Mouse (Mus musculus): Measurements from ENCODE around the gene Arfgap1.

The Arfgap1 gene

DNA sequence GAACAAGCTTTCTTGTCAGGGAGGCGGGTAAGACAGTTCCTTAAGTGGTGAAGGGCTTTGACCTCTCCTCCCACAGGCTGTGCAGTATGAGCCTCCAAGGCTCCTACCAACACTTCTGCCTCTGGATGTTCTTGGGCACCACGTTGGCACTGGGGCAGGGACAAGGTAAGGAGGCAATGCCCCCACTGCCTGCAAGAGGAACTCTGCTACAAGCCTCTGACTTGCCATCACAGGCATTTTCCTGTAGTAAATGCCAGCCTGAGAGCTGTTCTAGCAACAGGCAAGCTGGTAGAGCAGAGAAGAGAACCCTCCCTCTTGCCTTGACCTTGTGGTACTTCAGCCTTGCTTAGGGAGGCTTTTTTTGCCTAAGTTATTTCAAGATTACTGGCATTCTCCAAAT lies 19.4 kb downstream of the Arfgap1 start, which contains the start of gene Col20a1:
Gene Col20a1, plus strand, starts transcription at position 87 of the 400 bp plus-strand sequence.
- no peak for DNase-seq (ENCODE audit: low read depth)

DNA sequence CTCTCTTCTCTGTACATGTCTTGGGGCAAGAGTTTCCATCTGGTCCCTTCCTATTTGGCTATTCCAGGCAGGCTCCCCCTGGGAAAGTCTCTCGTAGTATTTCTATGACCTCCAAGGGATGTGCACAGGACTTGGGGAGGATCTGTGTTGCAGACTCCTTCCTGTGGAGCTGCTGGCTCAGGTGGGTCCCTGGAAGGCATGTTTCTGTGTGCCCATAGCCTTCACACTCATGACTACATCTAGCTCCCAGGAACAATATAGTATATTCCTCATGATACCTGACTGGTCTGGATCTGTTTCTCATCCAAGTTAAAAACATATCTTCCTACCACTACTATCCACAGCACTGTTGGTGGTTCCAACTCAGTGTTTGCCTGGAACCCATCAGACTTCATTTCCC lies 20.0 kb downstream of the Arfgap1 start:
- no peak for DNase-seq (ENCODE audit: low read depth)

DNA sequence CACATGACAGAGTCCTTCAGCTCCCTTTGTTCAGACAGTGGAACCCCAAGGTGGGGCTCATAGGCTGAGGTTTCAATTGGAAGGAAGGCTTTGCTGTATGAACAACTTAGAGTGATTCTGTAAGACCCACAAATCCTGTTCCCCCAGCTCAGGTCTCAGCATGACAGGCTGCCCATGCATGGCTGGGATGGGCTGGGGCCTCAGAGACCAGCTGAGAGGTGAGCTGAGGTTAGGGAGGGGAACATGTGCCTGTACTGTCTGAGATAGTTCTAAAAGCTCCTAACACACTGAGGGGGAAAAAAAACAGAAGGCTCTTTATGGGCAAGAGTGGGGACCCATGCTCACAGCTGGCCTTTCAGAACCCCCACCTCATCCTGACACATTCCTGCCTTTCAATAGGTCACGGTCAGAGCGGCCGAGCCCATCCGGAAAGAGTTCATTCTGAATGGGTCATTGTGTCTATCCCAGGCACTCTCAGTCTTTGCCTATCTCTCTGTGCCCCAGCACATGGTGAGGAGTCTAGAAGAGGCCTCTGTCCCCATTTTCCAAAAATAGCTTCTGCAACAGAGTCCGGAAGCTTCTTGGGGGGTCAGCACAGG lies 20.5 kb downstream of the Arfgap1 start:
- DNase-seq (ENCODE audit: low read depth), result no peak

GRCm38 (mm10) chr2:180988347-180988913 lies 21.4 kb downstream of the Arfgap1 start:
- no peak for DNase-seq (ENCODE audit: low read depth)

DNA sequence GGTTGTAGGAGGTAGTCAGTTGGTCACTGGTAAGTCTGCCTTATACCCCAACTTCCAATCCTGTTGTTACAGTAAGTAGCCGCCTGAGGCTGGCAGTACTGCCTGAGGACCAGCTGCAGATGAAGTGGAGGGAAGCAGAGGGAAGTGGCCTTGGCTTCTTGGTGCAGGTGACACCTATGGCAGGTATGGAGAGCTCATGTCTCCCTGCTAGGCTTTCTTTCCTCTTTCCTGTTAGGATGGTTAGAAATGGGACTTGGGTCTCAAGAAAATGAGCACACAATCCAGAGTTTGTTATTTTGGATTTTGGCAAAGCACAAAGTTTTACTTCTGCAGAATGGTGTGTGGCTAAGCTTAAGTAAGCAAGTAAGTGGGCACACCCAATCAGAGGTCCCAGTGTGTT lies 21.9 kb downstream of the Arfgap1 start:
- no peak for DNase-seq (ENCODE audit: low read depth)

- DNase-seq (ENCODE audit: low read depth), result no peak
Measured at GRCm38 (mm10) chr2:180990347-180990746, 23.3 kb downstream of the Arfgap1 start.

DNA sequence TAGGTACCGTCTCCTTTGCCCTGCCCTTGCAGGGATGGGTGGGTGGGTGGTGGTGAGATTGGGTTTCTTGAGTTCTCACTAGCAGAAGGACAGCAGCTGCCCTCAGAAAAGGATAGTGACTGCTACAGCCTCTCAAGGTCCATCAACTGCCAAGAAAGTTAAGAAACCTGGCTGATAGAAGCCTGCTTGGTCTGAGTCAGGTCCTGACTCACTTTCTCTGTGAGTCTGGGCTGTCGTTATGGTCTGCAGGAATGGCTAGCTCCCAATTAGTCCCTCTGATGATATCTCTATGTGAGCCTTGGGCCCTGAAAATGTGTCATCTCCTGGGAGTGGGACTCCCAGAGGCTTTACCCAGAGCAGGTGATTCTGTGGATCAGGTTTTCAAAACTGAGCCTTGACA lies 27.3 kb downstream of the Arfgap1 start:
- no peak for DNase-seq (ENCODE audit: low read depth)

GRCm38 (mm10) chr2:180995457-180995856 lies 28.4 kb downstream of the Arfgap1 start:
- DNase-seq (ENCODE audit: low read depth), result no peak

GRCm38 (mm10) chr2:180996436-180996835 lies 29.4 kb downstream of the Arfgap1 start:
- DNase-seq (ENCODE audit: low read depth), result peak; percentile 18

GRCm38 (mm10) chr2:180996905-180997304 lies 29.9 kb downstream of the Arfgap1 start:
- no peak for DNase-seq (ENCODE audit: low read depth)

DNA sequence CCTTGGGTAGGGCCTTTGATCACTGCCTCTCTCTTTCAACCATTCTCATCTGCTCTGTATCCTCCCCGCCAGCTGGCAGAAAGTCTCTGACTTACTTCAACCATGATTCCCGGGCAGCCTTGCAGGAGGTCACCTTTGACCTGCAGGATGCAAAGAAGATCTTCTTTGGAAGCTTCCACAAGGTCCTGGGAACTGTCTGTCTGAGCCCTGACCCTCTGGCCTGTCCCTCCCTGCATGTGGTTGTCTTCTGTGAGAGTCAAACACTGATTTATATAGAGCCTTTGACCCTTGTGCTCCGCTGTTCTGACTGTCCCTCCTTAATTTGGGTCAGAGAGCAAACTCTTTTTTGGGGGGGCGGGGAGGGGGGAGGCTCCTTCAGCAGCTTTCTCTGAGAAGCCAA lies 40.0 kb downstream of the Arfgap1 start:
- DNase-seq (ENCODE audit: low read depth), result no peak

DNA sequence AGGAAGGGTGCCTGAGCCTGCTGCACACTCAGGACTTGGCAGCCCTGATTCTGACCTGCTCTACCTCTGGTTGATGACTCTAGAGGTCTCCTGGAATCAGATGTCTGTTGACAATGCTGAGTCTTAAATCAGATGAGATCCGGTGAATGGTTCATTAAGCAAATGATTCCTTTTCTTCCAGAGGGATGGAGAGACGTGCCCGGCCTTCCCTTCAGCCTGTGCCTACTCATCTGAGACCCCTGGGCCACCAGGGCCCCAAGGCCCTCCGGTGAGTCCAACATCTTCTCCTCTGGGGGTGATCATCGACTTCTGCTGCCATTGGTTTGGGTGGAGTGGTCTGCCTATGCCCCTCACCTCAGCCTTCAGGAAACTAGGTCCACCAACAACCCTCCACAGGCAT lies 41.3 kb downstream of the Arfgap1 start:
- no peak for DNase-seq (ENCODE audit: low read depth)

GRCm38 (mm10) chr2:181031406-181031934 lies 64.4 kb downstream of the Arfgap1 start:
- no peak for DNase-seq (ENCODE audit: low read depth)

All from c-Kit-positive CD71-negative TER-119-negative erythroid progenitor cells, embryonic 14.5 days (primary cell).